Mouse (Mus musculus) ovary, adult 18-20 months (tissue): ENCODE data around the gene Sly.
"Not testable (repeated sequence)": the region's sequence is repeated elsewhere in the genome, so short reads cannot be mapped to it uniquely, and the experiment has no call there.

ENCODE experiments used
- DNase-seq: peaks from one replicate; pipeline ENCODE4 v3.0.0; 2022; ENCODE audit warnings: low spot score, mixed read lengths

Sly gene

DNA sequence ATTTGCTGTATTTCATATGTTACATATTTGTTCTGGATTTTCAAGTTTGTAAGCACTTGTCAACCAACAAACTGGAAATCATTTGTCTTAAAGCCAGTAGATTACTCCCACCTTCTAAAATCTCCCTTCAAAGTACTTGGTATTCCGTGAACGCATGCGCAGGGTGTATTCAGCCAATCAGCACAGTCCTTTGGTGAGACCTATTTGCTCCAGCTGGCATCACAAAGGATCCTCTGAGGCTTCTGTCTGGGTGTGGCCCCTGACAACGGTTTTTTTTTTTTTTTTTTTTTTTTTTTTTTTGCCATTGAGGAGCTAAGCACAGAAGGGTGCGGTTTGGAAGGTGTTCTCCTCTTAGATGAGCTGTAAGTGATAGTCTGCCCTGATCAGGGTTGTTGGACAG, at the start of gene Sly:
Gene Sly, plus strand, starts transcription at position 301 of the 400 bp plus-strand sequence.
- DNase-seq, result not testable (repeated sequence)
